Mouse (Mus musculus) common myeloid progenitor, adult 5-6 weeks (primary cell): ENCODE data around the gene Dnmt3a. TPM values are rescaled to one million over a fixed set of nuclear protein-coding genes. Genes with fewer than 3 reads are reported as not detected.
A peak's percentile ranks its signal among the peaks of the same experiment; 100 is the strongest.

ENCODE experiments used
- ATAC-seq: replicated peaks from 2 replicates; pipeline ENCODE4 v1.8.0; 2016; ENCODE audit warnings: low read depth, mild to moderate bottlenecking, moderate TSS enrichment, inconsistent platforms; ENCODE audit not compliant: poor library complexity, severe bottlenecking
- total RNA-seq: library from RNA; stranded (forward); fragments of 200-1000, 187-1606 nt; gene quantifications from 2 replicates; pipeline ENCODE4 v1.2.3, GENCODE M21; 2017

The Dnmt3a gene
- total RNA-seq, 1 experiment from 2014 or later: 24.7 TPM

GRCm38 (mm10) chr12:3815386-3815785, 9.6 kb downstream of the Dnmt3a start:
- ATAC-seq: no peak

- ATAC-seq: no peak
Observed at GRCm38 (mm10) chr12:3817033-3817432, 11.2 kb downstream of the Dnmt3a start.

- ATAC-seq: no peak
Observed at GRCm38 (mm10) chr12:3817566-3817965, 11.8 kb downstream of the Dnmt3a start.

- no peak for ATAC-seq
Observed at GRCm38 (mm10) chr12:3819899-3820298, 14.1 kb downstream of the Dnmt3a start.

GRCm38 (mm10) chr12:3823408-3823807, 17.6 kb downstream of the Dnmt3a start:
- ATAC-seq: peak; percentile 72

GRCm38 (mm10) chr12:3824906-3825713, 19.3 kb downstream of the Dnmt3a start:
- ATAC-seq: no peak

- ATAC-seq: no peak
Observed at GRCm38 (mm10) chr12:3825714-3826080, 19.9 kb downstream of the Dnmt3a start.

GRCm38 (mm10) chr12:3827771-3828170, 22.0 kb downstream of the Dnmt3a start:
- no peak for ATAC-seq

- ATAC-seq: no peak
Observed at GRCm38 (mm10) chr12:3833059-3833760, 27.4 kb downstream of the Dnmt3a start.

GRCm38 (mm10) chr12:3833851-3834273, 28.1 kb downstream of the Dnmt3a start:
- no peak for ATAC-seq

GRCm38 (mm10) chr12:3834373-3835314, 28.8 kb downstream of the Dnmt3a start:
- peak; percentile 86 for ATAC-seq

GRCm38 (mm10) chr12:3835576-3835975, 29.8 kb downstream of the Dnmt3a start:
- ATAC-seq: no peak

- no peak for ATAC-seq
Observed at GRCm38 (mm10) chr12:3837081-3837832, 31.4 kb downstream of the Dnmt3a start.

- ATAC-seq: no peak
Observed at GRCm38 (mm10) chr12:3838009-3838408, 32.2 kb downstream of the Dnmt3a start.

GRCm38 (mm10) chr12:3839662-3840061, 33.9 kb downstream of the Dnmt3a start:
- no peak for ATAC-seq

- ATAC-seq: no peak
Observed at GRCm38 (mm10) chr12:3841121-3841520, 35.3 kb downstream of the Dnmt3a start.

- ATAC-seq: no peak
Observed at GRCm38 (mm10) chr12:3842843-3843242, 37.0 kb downstream of the Dnmt3a start.

GRCm38 (mm10) chr12:3843371-3843861, 37.6 kb downstream of the Dnmt3a start:
- ATAC-seq: peak; percentile 48; the same call in 1 of the 2 replicates

GRCm38 (mm10) chr12:3843918-3844317, 38.1 kb downstream of the Dnmt3a start:
- ATAC-seq: no peak
